In genomic region chr7:28269355-28269754, GRCm38 (mm10) we compare ENCODE assay signal across 12 mouse cellular contexts. TPM values are rescaled to one million over a fixed set of nuclear protein-coding genes. Genes with fewer than 3 reads are reported as not detected.
DNase-seq lines count a peak whose midpoint lies in the region; ATAC-seq and TF ChIP-seq lines count a peak whose summit lies in the region.
"Had no signal": no experiment of that assay in that cellular context is flagged by ENCODE, and none has a peak within 500 bp of the region (broad histone marks: within the 10 kb centered on the region; RNA-seq: fewer than 3 reads in every experiment).

No protein-coding gene starts in this region.

- no peaks in the 10 kb centered on the region for H3K4me1 ChIP-seq in hindbrain, embryonic 11.5 days (replicated peaks; ENCODE audit: control insufficient read depth, insufficient read depth, low read length)
- H3K4me1 ChIP-seq in hindbrain, embryonic 10.5 days (replicated peaks): peaks cover 8% of the 10 kb centered on the region
- H3K4me1 ChIP-seq in ES-Bruce4 (ENCODE audit: control insufficient read depth, insufficient read depth, low read length): no peaks in the 10 kb centered on the region
- no peaks in the 10 kb centered on the region for H3K4me1 ChIP-seq in embryonic facial prominence, embryonic 14.5 days (ENCODE audit: control insufficient read depth, insufficient read depth, low read length)
- H3K4me1 ChIP-seq in midbrain, embryonic 12.5 days: peaks cover 11% of the 10 kb centered on the region

- TF ChIP-seq CTCF in ES-Bruce4 (IDR thresholded peaks at IDR 0.05; ENCODE audit: low read depth, low read length): peak; percentile 72

- no peak overlapping the region for H3K27ac ChIP-seq in hindbrain, embryonic 11.5 days (ENCODE audit: low read depth, low read length)
- no peak overlapping the region for H3K27ac ChIP-seq in hindbrain, embryonic 10.5 days
- H3K27ac ChIP-seq in ES-Bruce4 (ENCODE audit: insufficient read depth, low read length): no peak overlapping the region
- no peak overlapping the region for H3K27ac ChIP-seq in embryonic facial prominence, embryonic 14.5 days (replicated peaks; ENCODE audit: low read depth, low read length)
- no peak overlapping the region for H3K27ac ChIP-seq in midbrain, embryonic 12.5 days (replicated peaks)

- no peak for TF ChIP-seq EP300 in ES-Bruce4 (IDR thresholded peaks at IDR 0.05; ENCODE audit: insufficient read depth, low read depth, low read length)

- peak overlapping the region; percentile 74; the same call in 1 of the 2 replicates for H3K4me3 ChIP-seq in hindbrain, embryonic 11.5 days (ENCODE audit: low read depth, low read length)
- H3K4me3 ChIP-seq in hindbrain, embryonic 10.5 days: no peak overlapping the region
- no peak overlapping the region for H3K4me3 ChIP-seq in ES-Bruce4 (ENCODE audit: low read depth, low read length)
- H3K4me3 ChIP-seq in embryonic facial prominence, embryonic 14.5 days (ENCODE audit: low read depth, low read length): peak overlapping the region; percentile 81; the same call in 1 of the 2 replicates
- H3K4me3 ChIP-seq in midbrain, embryonic 12.5 days: peak overlapping the region; percentile 89; the same call in 1 of the 2 replicates

- no peak overlapping the region for H3K9ac ChIP-seq in hindbrain, embryonic 11.5 days (ENCODE audit: low read depth, low read length)
- H3K9ac ChIP-seq in ES-Bruce4 (ENCODE audit: low read depth, poor library complexity, severe bottlenecking): no peak overlapping the region
- H3K9ac ChIP-seq in embryonic facial prominence, embryonic 14.5 days (ENCODE audit: low read depth, low read length): no peak overlapping the region
- no peak overlapping the region for H3K9ac ChIP-seq in midbrain, embryonic 12.5 days (replicated peaks)

- H3K4me2 ChIP-seq in hindbrain, embryonic 11.5 days (replicated peaks; ENCODE audit: low read depth, low read length): no peak overlapping the region; the same call in 1 of the 2 replicates
- peak overlapping the region; percentile 70; the same call in 1 of the 2 replicates for H3K4me2 ChIP-seq in embryonic facial prominence, embryonic 14.5 days (ENCODE audit: low read depth, low read length)
- H3K4me2 ChIP-seq in midbrain, embryonic 12.5 days (replicated peaks): no peak overlapping the region

- ATAC-seq in hindbrain, embryonic 11.5 days (ENCODE audit: low FRiP score): no peak
- ATAC-seq in embryonic facial prominence, embryonic 14.5 days (ENCODE audit: low read depth): no peak
- ATAC-seq in midbrain, embryonic 12.5 days (ENCODE audit: low FRiP score, low read depth): no peak

- no peaks in the 10 kb centered on the region for H3K27me3 ChIP-seq in hindbrain, embryonic 11.5 days (ENCODE audit: control insufficient read depth, insufficient read depth, low read length)
- no peaks in the 10 kb centered on the region for H3K27me3 ChIP-seq in hindbrain, embryonic 10.5 days (ENCODE audit: insufficient read depth, poor library complexity, severe bottlenecking)
- H3K27me3 ChIP-seq in ES-Bruce4 (ENCODE audit: control insufficient read depth, insufficient read depth, low read length, poor library complexity, severe bottlenecking): no peaks in the 10 kb centered on the region
- H3K27me3 ChIP-seq in embryonic facial prominence, embryonic 14.5 days (replicated peaks; ENCODE audit: control insufficient read depth, insufficient read depth, low read length): no peaks in the 10 kb centered on the region
- 0 out of 2 replicates have a peak, but pooled peaks cover 7% of the 10 kb centered on the region for H3K27me3 ChIP-seq in midbrain, embryonic 12.5 days

- no peaks in the 10 kb centered on the region for H3K9me3 ChIP-seq in hindbrain, embryonic 11.5 days (ENCODE audit: control insufficient read depth, low read length)
- 0 out of 2 replicates have a peak, but pooled peaks cover 13% of the 10 kb centered on the region for H3K9me3 ChIP-seq in hindbrain, embryonic 10.5 days
- H3K9me3 ChIP-seq in ES-Bruce4 (replicated peaks; ENCODE audit: control insufficient read depth, insufficient read depth, low read length, poor library complexity, severe bottlenecking): no peaks in the 10 kb centered on the region
- no peaks in the 10 kb centered on the region for H3K9me3 ChIP-seq in embryonic facial prominence, embryonic 14.5 days (ENCODE audit: control insufficient read depth, low read length)
- H3K9me3 ChIP-seq in midbrain, embryonic 12.5 days: no peaks in the 10 kb centered on the region

- peaks cover 5% of the 10 kb centered on the region; the same call in 1 of the 2 replicates for H3K36me3 ChIP-seq in hindbrain, embryonic 11.5 days (ENCODE audit: control insufficient read depth, insufficient read depth, low read length)
- H3K36me3 ChIP-seq in hindbrain, embryonic 10.5 days: peaks cover 48% of the 10 kb centered on the region
- H3K36me3 ChIP-seq in ES-Bruce4 (ENCODE audit: control insufficient read depth, insufficient read depth, low read length, poor library complexity, severe bottlenecking): no peaks in the 10 kb centered on the region
- H3K36me3 ChIP-seq in embryonic facial prominence, embryonic 14.5 days (ENCODE audit: control insufficient read depth, insufficient read depth, low read length): peaks cover 29% of the 10 kb centered on the region
- H3K36me3 ChIP-seq in midbrain, embryonic 12.5 days: peaks cover 35% of the 10 kb centered on the region

- no peak for TF ChIP-seq POLR2A in ES-Bruce4 (IDR thresholded peaks at IDR 0.05; ENCODE audit: insufficient read depth, low read length)

- peak; percentile 44 for DNase-seq in hindbrain, embryonic 11.5 days (ENCODE audit: low spot score)
- no peak for DNase-seq in hindbrain, embryonic 10.5 days (ENCODE audit: low spot score)
- DNase-seq in embryonic facial prominence, embryonic 14.5 days (ENCODE audit: low spot score): no peak
- no peak for DNase-seq in layer of hippocampus, postnatal 14 days (ENCODE audit: low spot score in 2 of 2)
- DNase-seq in natural killer cell, adult 2 months (ENCODE audit: low spot score in 2 of 2): no peak
- no peak for DNase-seq in thymus, postnatal 36 days

- 94% methylated on average over 12 of the region's 12 CpGs for WGBS in hindbrain, embryonic 11.5 days
- WGBS in hindbrain, embryonic 10.5 days: 90% methylated on average over 12 of the region's 12 CpGs
- WGBS in embryonic facial prominence, embryonic 14.5 days: 95% methylated on average over 12 of the region's 12 CpGs
- WGBS in midbrain, embryonic 12.5 days: 93% methylated on average over 12 of the region's 12 CpGs

RNA-seq across cellular contexts. Expression of gene Eid2, which starts 1.7 kb away (rescaled TPM):
- 7.2 and 12.7 TPM in 2 replicates for polyA plus RNA-seq in hindbrain, embryonic 11.5 days (2014; fragmentation: Nextera tagmentation; extraction: Ambion mirVana)
- polyA plus RNA-seq in hindbrain, embryonic 10.5 days (2016; fragmentation: Nextera tagmentation; extraction: Ambion mirVana): 2.1 TPM in 2 replicates
- 17.2 and 17.3 TPM in 2 replicates for polyA plus RNA-seq in ES-Bruce4 (2011; ENCODE audit: insufficient read depth, insufficient read length, low read depth, missing spikeins)
- 4.9 and 6.3 TPM in 2 replicates for polyA plus RNA-seq in embryonic facial prominence, embryonic 14.5 days (2014; fragmentation: Nextera tagmentation; extraction: Ambion mirVana)
- 5.7 and 7.3 TPM in 2 replicates for polyA plus RNA-seq in midbrain, embryonic 12.5 days (2016; fragmentation: Nextera tagmentation; extraction: Ambion mirVana)
- total RNA-seq in layer of hippocampus, postnatal 14 days (2021): 10 to 100 TPM; 65.7 to 66.1 TPM
- total RNA-seq: CH12.LX had no signal

RNA-seq across cellular contexts. Expression of gene Eid2b, which starts 8.2 kb away (rescaled TPM):
- 17.4 and 19.0 TPM in 2 replicates for polyA plus RNA-seq in hindbrain, embryonic 11.5 days (2014; fragmentation: Nextera tagmentation; extraction: Ambion mirVana)
- 11.8 and 14.3 TPM in 2 replicates for polyA plus RNA-seq in hindbrain, embryonic 10.5 days (2016; fragmentation: Nextera tagmentation; extraction: Ambion mirVana)
- 8.5 and 8.8 TPM in 2 replicates for polyA plus RNA-seq in ES-Bruce4 (2011; ENCODE audit: insufficient read depth, insufficient read length, low read depth, missing spikeins)
- 13.4 TPM in 2 replicates for polyA plus RNA-seq in embryonic facial prominence, embryonic 14.5 days (2014; fragmentation: Nextera tagmentation; extraction: Ambion mirVana)
- polyA plus RNA-seq in midbrain, embryonic 12.5 days (2016; fragmentation: Nextera tagmentation; extraction: Ambion mirVana): 25.2 and 27.4 TPM in 2 replicates
- 10 to 100 TPM; 40.5 to 41.4 TPM for total RNA-seq in layer of hippocampus, postnatal 14 days (2021)

RNA-seq across cellular contexts. Expression of gene Selenov, which starts 21.6 kb away (rescaled TPM):
- polyA plus RNA-seq in hindbrain, embryonic 11.5 days (2014; fragmentation: Nextera tagmentation; extraction: Ambion mirVana): 0.46 and 0.52 TPM in 2 replicates
- 0.58 and 0.80 TPM in 2 replicates for polyA plus RNA-seq in hindbrain, embryonic 10.5 days (2016; fragmentation: Nextera tagmentation; extraction: Ambion mirVana)
- polyA plus RNA-seq in ES-Bruce4 (2011; ENCODE audit: insufficient read depth, insufficient read length, low read depth, missing spikeins): 0.70 and 3.2 TPM in 2 replicates
- 0.42 TPM in 1 of 2 replicates, not detected in the other for polyA plus RNA-seq in embryonic facial prominence, embryonic 14.5 days (2014; fragmentation: Nextera tagmentation; extraction: Ambion mirVana)
- polyA plus RNA-seq in midbrain, embryonic 12.5 days (2016; fragmentation: Nextera tagmentation; extraction: Ambion mirVana): 0.90 and 1.6 TPM in 2 replicates
- 1 to 10 TPM; 2.4 to 3.0 TPM for total RNA-seq in layer of hippocampus, postnatal 14 days (2021)
- total RNA-seq: CH12.LX had no signal
- polyA plus RNA-seq: erythroblast, embryonic 14.5 days; heart, embryonic 14.5 days; spleen, adult 2 months had no signal

RNA-seq across cellular contexts. Expression of gene Dll3, which starts 32.7 kb away (rescaled TPM):
- polyA plus RNA-seq in hindbrain, embryonic 11.5 days (2014; fragmentation: Nextera tagmentation; extraction: Ambion mirVana): 77.4 and 86.1 TPM in 2 replicates
- polyA plus RNA-seq in hindbrain, embryonic 10.5 days (2016; fragmentation: Nextera tagmentation; extraction: Ambion mirVana): 50.2 and 88.5 TPM in 2 replicates
- 9.5 and 10.5 TPM in 2 replicates for polyA plus RNA-seq in ES-Bruce4 (2011; ENCODE audit: insufficient read depth, insufficient read length, low read depth, missing spikeins)
- polyA plus RNA-seq in embryonic facial prominence, embryonic 14.5 days (2014; fragmentation: Nextera tagmentation; extraction: Ambion mirVana): 0.90 and 2.1 TPM in 2 replicates
- polyA plus RNA-seq in midbrain, embryonic 12.5 days (2016; fragmentation: Nextera tagmentation; extraction: Ambion mirVana): 86.8 and 91.4 TPM in 2 replicates
- 1 to 10 TPM; 4.9 to 5.1 TPM for total RNA-seq in layer of hippocampus, postnatal 14 days (2021)
- polyA plus RNA-seq: erythroblast, embryonic 14.5 days; spleen, adult 2 months had no signal

RNA-seq across cellular contexts. Expression of gene Timm50, which starts 42.5 kb away (rescaled TPM):
- 189 and 201 TPM in 2 replicates for polyA plus RNA-seq in hindbrain, embryonic 11.5 days (2014; fragmentation: Nextera tagmentation; extraction: Ambion mirVana)
- 252 and 255 TPM in 2 replicates for polyA plus RNA-seq in hindbrain, embryonic 10.5 days (2016; fragmentation: Nextera tagmentation; extraction: Ambion mirVana)
- 70.5 and 76.4 TPM in 2 replicates for polyA plus RNA-seq in ES-Bruce4 (2011; ENCODE audit: insufficient read depth, insufficient read length, low read depth, missing spikeins)
- polyA plus RNA-seq in embryonic facial prominence, embryonic 14.5 days (2014; fragmentation: Nextera tagmentation; extraction: Ambion mirVana): 124 and 134 TPM in 2 replicates
- polyA plus RNA-seq in midbrain, embryonic 12.5 days (2016; fragmentation: Nextera tagmentation; extraction: Ambion mirVana): 188 and 193 TPM in 2 replicates
- total RNA-seq in layer of hippocampus, postnatal 14 days (2021): 10 to 100 TPM; 40.1 to 44.8 TPM

Comparison
In these comparisons a context has a peak if more than half of its experiments do, and no peak if none do; other contexts are left out.
1. H3K4me3 ChIP-seq: peak in hindbrain, embryonic 11.5 days (single experiment), embryonic facial prominence, embryonic 14.5 days (single experiment) and midbrain, embryonic 12.5 days (single experiment); none in hindbrain, embryonic 10.5 days (single experiment) and ES-Bruce4 (single experiment).